Mouse (Mus musculus): ENCODE measurements at regions not wholly inside any gene's neighbourhood (a gene's known extent, or its start where the extent isn't known, plus 50 kb on each side); places are given as distances from the start of the nearest gene placed in this dataset.

DNA sequence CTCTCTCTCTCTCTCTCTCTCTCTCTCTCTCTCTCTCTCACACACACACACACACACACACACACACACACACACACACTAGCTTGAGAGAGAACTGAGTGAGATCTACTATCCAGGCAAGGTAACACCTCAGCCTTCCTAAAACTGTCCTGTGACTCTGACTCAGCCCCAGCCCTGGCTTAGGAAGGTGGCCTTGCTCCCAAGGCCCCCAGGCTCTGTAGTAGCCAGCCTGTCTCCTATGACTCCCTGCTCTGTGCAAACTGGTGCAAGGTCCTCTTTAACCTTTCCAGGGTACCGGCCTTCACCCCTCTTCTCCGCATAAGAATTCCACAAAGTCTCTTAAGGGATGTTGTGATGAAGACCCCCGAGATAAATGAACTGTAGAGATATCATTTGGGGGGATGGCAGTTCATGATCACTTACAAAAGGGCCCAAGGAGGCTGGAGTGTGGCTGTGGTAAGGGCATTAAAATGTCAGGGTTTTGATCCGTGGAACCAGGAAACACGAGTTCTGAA, 114.1 kb downstream of the Erv3 start:
- DNase-seq (ENCODE audit: low spot score in 2 of 2) = no peak
- intact Hi-C loops (cut with DNase I) = loop anchor here (5.0 kb wide), 1 partner anchor 73 kb away; no protein-coding TSS in a partner anchor

DNA sequence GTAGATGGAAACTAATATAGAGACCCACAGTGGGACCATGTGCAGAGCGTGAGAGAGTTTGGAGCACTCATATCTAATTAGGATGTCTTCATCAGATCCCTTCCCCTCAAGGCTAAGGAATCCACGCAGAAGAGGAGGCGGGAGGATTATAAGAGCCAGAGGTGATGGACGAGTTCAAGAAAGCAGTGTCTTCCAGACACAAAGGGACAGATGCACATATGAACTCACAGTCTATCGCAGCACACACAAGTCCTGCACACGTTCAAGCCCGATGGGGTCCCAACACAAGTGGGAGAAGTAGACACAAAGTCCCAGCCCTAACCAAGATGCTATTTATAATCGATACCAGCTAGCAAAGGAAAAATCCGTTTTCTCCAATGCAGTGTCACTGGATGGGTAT, 114.6 kb downstream of the Erv3 start:
- no peak for DNase-seq (ENCODE audit: low spot score in 2 of 2)
- intact Hi-C loops (cut with DNase I) = loop anchor here (5.0 kb wide), 1 partner anchor 73 kb away; no protein-coding TSS in a partner anchor

DNA sequence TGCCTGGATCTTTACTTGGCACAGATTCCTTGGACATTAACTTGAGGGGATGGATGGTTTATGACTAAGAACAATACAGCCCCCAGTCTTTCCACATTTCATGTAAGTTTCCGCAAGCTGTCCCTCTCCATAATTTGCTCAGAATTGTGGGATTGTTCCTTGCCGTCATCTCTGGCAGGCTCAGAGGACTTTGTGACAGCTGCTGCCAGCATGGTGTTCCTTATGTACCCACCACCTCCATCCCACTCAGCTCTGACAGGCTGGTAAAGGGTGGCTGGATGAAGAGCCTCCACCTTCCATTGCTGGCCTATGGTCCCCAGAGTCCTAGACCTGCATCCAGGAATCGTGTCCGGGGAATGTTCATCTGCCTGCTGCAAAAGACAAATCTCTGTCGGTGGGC, 119.1 kb downstream of the Erv3 start:
- intact Hi-C loops (cut with DNase I) = no loop called here
- DNase-seq (ENCODE audit: low spot score in 2 of 2) = peak; percentile 29 to 30

DNA sequence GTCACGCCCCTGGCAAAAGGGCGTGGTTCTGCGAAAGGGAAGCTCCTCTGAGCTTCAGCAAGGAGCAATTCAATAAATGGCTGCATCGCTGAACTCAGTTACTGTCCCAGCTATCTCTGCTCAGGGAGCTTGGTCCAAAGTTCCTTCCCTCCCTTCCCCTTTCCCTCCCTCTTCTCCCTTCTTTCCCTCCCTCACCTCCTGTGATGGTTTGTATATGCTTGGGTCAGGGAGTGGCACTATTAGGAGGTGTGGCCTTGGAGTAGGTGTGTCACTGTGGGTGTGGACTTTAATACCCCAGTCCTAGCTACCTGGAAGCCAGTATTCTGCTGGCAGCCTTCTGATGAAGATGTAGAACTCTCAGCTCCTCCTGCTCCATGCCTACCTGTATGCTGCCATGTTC, 120.5 kb downstream of the Erv3 start:
- no peak for DNase-seq (ENCODE audit: low spot score in 2 of 2)
- intact Hi-C loops (cut with DNase I) = no loop called here

DNA sequence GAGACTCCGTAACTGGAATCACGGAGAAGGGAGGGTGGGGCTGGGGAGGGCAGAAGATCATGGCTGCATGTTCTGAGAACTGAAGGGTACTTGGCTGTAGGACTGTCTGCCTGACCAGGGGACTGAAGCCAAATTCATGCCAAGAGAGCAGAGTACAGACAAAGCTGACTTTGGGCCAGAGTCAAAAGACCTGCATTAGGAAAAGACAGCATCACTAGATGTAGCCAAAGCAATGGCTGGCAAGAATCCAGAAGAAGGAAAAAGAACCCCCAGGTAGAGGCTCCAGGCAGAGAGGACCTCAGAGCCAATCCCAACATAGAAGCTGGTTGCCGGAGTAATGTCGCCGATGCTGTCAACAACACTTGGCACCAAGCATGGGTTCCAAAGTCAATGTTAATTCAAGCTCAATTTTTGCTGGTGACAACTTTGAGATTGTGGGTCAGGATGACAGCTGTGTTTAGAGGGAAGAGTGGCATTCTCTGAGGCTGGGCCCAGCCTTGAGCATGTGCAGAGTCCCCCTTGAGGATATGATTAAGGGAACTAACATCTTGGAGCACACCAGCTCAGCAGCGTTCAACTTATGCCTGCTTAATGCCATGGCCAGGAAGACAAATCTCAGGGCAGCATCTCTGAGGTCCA, 124.7 kb downstream of the Erv3 start:
- DNase-seq (ENCODE audit: low spot score in 2 of 2) = no peak
- intact Hi-C loops (cut with DNase I) = no loop called here

DNA sequence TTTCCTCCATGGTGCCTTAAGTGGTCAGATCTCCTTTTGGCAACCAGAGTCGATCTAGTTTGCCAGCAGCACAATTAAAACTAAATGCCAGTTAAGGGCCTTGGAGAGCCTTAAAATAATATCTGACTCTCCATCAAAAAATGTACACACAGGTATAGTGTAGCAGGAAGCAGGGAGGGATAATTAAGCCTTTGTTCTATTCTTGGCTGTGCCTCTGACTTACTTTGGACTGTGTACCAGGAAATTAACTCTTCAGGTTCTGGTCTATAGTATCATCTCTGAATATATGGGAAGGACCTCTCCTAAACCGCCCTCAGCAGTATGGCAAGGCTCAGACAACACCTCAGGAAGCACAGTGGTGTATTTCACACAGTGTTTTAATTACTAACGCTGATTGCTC, 133.0 kb downstream of the Erv3 start:
- intact Hi-C loops (cut with DNase I) = no loop called here

DNA sequence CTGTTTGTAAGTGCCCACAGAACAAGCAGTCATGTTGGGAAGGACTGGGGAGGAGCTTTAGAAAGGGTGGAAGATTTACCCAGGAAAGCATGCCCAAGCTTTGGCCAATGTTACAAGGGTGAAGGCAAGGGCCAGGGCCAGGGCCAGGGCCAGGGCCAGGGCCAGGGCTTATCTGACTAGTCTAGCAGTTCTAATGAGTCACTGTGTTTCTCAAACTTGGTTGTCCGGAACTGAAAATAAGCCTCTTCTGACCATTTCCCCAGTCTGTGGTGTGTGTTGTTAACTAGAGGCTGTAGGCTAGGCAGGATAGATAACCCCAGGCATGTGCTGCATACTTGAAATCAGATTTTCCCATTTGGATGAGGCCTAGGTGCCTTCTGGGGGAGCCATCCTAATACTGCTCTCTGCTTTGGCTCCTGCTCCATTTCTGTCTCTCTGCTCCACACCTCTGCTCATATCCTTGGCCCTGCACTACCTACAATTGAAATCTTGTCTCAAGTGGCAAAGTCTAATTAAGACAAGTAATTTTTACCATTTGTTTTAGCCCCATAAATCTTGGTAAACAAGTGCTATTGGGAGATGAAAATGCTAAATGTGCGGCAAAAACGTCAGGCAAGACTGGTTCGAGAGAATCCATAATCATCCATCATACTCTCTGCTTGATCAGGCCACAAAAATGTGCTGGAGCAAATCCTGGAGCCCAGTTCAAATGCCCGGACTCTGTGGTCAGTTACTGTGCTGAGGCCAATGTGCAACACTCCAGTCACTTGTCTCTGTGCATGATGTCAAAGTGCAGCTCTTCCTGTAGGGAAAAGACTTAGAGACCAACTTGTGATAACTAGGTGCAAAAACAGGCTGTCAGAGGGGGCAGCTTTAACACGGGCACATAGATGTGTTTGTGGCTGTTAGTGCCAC, 137.7 kb downstream of the Erv3 start:
- intact Hi-C loops (cut with DNase I) = no loop called here
- DNase-seq (ENCODE audit: low spot score in 2 of 2) = no peak

More for the DNA sequence above, 133.0 kb downstream of the Erv3 start:
- no peak for DNase-seq (ENCODE audit: low spot score in 2 of 2)

DNA sequence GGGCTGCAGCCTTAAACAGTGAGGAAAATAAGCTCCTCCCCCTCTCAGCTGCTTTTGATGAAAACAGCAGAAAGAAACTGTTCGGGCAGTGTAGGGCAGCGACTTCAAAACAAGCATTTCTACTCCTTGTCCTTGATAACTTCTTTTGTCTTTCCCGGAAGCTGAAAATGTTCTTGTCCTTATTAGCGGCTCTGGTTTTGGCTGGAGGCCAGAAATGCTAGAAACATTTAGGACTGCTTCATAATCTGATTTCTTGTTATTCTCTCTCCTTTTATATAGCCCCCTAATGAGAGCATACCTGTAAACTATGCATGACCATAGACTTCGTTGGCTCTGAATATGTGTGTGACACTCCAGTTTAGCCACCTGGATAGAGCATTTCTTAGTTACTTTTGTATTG, 142.0 kb downstream of the Erv3 start:
- no peak for DNase-seq (ENCODE audit: low spot score in 2 of 2)

DNA sequence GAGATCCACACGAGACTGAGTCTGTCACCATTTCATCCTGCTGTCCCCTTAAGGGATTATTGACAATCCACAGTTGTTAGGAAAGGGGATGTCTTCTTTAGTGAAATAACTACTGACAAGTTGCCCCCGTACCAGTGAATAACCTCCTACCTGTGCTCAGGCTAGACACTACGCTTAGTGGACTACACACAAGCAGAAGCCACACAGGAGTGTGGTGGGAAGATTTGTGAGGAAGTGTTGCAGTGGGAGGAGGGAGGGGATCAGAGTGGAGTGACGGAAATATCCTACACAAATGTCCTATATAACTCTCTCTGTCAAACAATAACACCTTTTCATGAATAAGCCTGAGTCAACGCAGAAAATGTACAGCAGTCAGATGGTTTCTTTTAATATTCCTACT, 142.7 kb downstream of the Erv3 start:
- no peak for DNase-seq (ENCODE audit: low spot score in 2 of 2)
- intact Hi-C loops (cut with DNase I) = no loop called here

More for the DNA sequence above, 142.0 kb downstream of the Erv3 start:
- intact Hi-C loops (cut with DNase I) = no loop called here

DNA sequence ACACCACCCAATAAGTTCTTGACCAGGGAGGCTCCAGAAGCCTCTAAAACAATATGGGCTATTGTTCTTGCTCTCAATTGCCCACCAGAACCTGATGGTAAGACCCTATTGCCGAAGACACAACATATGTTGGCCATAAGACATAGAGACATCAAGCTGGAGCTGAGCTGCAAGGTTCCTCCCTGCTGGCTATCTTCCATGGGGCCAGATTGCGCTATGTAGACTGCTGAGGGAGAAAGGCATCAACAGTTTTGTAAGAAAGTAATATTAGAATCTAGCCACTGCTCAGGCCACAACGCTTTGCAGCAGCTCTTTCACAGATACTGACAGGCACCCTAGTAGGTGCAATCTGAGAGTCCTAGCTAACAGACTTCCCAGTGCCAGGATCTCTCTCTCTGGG, 144.2 kb downstream of the Erv3 start:
- DNase-seq (ENCODE audit: low spot score in 2 of 2) = no peak
- intact Hi-C loops (cut with DNase I) = no loop called here

DNA sequence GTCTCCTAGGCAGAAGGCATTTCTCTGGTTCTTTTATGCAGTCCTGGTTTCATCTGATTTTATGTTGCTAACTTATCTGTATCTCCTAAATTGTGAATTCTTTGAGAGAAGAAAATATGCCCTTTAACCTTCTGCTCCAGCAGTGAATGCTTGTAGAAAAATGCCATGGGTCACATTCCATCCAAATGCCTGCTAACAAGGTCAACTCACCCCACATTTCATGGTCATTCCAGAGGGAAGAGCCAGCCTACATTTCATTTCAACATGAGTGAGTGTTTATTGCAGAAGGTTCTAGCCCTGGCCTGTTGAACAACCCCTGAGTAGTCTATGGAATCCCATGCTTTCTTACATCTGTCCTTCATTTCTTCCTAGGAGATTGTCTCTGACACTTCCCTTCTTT, 147.7 kb downstream of the Erv3 start:
- intact Hi-C loops (cut with DNase I) = no loop called here
- DNase-seq (ENCODE audit: low spot score in 2 of 2) = no peak

DNA sequence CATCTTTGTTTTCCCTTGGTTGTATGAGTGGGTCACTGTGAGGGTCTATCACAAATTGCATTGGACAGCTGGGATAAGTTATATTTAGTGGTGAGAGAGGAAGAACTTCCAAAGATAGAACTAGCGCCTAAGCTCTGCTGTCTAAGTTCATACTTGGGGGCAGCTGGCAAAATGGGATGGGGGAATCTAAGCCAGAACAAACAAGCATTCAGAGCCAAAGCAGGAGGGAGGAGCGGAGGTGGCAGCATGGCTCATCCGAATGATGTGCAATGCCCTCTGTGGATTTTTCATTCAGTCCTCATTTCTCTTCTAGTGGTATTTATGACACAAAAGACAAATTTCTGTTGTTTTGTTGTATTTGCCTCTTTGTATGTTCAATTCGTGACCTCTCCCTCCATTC, 144.5 kb upstream of the Adra1d start:
- DNase-seq (ENCODE audit: low spot score in 2 of 2) = no peak
- intact Hi-C loops (cut with DNase I) = no loop called here

DNA sequence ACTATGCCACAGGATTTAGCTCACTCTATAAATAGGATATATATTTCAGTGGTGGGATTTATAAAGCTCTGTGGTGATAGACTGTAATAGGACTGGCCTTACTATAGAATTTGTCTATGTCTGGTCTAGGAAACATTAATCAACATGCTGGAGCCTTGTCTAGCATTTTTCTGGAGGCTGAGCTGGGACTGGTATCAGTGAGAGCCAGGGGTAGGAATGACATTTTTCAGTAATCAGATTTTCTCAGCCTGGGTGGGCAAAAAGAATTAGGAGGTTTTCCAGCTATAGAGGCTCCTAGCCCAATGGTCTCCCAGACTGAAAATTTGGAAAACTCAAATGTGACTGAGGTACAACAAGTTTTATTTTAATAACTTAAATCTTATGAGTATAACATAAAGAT, 142.3 kb upstream of the Adra1d start:
- intact Hi-C loops (cut with DNase I) = no loop called here
- no peak for DNase-seq (ENCODE audit: low spot score in 2 of 2)

DNA sequence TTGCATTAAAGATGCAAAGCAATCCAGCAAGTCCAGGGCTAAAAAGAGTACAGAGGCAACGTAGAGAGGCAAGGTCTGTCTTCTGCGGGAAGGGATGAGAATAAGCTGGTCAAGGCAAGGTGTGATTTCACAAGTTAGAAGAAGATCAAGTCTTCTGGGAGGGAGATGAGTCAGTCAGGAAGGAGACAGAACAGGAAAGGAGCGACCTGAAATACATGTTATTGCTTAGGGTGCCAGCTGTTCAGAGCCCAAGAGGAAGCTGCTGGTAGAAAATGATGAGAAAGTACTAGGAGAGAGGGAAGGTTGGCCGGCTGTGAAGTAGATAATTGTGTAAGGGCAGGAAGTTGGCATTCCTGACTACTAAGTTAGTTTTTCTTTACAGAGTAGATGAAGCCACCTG, 140.1 kb upstream of the Adra1d start:
- DNase-seq (ENCODE audit: low spot score in 2 of 2) = no peak
- intact Hi-C loops (cut with DNase I) = no loop called here

DNA sequence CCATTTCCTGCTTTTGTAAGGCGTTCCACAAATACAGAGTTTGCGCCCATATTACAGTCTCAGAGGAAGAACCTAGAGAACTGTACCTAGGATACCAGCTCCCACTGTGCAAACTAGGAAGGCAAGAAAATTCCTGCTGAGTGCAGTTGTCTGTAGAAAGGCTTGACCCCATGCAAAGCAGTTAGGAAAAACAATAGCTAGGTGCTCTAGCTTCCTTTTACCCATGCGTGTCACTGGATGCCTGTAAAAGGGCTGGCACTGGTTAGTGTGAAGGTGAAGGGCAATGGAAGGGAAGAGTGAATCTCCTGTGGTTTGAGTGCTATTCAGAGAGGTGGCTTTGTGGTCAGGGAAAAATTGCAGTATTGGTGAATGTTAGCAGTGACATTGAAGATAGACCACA, 137.7 kb upstream of the Adra1d start:
- intact Hi-C loops (cut with DNase I) = no loop called here
- no peak for DNase-seq (ENCODE audit: low spot score in 2 of 2)

DNA sequence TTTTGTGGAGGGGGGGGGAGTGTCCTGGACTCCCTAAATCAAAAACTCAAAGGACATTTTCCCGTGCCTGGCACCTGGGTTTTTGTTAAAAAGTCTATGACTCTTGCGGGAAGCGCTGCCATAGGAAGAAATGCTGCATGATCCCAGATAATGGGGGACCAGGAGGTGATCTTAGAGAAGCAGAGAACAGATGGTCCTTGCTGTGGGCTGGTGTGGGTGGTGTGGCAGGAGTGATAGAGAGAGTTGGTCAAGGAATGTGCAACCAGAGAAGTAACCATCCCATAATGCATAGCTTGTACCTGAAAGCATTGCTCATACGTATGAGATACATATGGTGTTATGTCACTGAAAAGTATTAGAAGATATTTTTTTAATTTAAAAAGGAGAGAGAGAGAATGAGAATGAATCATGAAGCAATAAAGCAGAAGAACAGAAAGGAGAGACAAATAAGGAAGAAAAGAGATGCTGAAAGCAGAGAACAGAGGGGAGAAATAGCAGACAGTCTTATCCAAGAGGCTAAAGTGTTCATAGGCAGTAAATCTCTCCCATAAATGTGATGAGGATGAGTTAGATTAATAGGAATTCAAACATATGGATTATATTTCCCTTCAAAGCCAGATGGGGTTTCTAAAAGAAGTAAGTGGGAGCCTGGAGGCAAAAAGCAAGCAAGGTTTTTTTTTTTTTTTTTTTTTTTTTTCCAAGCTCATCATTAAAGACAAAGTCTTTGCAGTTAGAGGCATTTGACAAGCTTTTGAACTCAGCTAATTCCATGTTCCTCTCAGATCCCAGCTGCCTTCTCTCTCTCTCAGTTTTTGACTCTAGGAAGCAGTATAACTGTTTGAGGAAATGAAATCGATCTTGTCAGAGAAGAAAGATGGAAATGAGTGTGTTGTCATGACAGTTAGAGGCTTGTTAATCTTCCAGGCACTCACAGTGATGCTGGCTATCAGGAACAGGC, 136.2 kb upstream of the Adra1d start:
- intact Hi-C loops (cut with DNase I) = no loop called here
- no peak for DNase-seq (ENCODE audit: low spot score in 2 of 2)

DNA sequence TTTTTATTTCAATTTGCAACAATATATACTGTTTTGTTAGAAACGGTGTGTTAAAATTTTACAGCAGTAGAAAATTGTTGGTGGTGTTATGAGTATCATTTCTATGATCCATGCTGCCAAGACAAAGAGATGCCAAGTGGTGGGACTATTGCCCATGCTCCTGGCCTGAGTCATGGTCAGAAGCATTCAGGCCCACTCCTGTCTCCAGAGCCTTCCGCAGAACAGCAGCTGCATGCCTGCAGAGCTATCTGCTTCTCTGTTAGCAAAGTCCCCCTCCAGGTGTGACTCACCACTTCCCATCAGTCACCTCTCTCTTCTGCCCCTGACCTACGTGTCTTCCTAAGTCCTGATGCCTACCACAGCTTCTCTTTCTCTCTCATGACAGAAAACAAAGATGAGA, 134.2 kb upstream of the Adra1d start:
- no peak for DNase-seq (ENCODE audit: low spot score in 2 of 2)
- intact Hi-C loops (cut with DNase I) = no loop called here

DNA sequence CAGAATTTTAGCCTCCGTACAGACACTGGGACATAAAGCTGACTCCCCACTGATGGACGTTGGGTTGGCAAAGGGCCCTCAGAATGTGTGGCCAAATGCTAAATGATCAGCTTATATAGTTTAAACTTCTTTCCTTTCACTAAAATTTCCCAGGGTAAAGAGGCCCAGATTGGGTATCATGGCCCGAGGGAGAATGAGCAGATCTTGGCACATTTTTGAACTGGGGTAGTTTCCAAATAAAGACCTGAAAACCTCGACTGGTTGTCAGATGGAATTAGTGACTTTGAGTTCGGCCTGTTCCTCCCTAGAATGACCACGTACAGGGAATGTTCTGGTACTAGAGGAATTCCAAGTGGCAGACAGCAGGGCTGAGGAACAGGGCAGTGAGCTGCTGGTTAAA, 127.9 kb upstream of the Adra1d start:
- intact Hi-C loops (cut with DNase I) = no loop called here
- no peak for DNase-seq (ENCODE audit: low spot score in 2 of 2)

DNA sequence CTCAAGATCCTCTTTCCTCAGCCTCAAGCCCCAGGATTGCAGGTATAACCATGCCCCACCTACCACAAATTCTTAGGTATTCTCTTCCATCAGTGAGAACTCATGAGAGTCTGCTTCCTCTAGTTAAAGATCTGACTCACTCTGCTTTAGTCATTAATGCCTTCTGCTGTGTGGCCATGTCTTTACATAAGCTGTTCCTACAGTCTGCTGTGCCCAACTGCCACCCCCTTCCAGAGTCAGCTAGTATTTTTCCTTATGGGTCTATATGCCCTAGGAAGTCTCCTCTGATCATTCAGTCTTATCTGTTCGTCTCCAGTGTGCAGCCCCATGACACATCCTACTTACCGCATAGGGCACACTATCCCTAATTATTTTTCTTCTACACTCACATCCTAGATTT, 126.2 kb upstream of the Adra1d start:
- DNase-seq (ENCODE audit: low spot score in 2 of 2) = no peak
- intact Hi-C loops (cut with DNase I) = no loop called here

DNA sequence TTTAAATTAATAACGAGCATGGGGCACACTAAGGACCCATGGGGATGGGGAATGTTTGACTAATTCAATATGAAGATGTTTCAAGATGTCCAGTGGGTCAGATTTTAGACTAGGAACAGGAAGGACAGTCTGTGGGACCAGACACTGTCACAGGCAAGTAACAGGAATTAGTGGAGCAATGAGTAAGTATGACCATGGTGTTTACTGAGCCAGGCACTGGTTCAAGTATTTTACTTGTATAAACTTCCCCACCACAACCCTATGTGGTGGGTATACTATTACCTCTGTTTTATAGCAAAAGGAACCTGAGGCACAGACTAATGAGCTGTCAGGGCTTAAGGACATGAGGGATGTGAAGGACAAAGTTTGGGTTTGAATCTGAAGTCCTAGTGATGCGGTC, 125.4 kb upstream of the Adra1d start:
- no peak for DNase-seq (ENCODE audit: low spot score in 2 of 2)
- intact Hi-C loops (cut with DNase I) = no loop called here
